Mouse (Mus musculus): ENCODE data around the gene Camkmt. TPM values are rescaled to one million over a fixed set of nuclear protein-coding genes. Genes with fewer than 3 reads are reported as not detected.

Camkmt gene
- polyA plus RNA-seq, 1 experiment: 0.31 TPM

- Histone ChIP-seq H3K36me3 (ENCODE audit: control insufficient read depth) (no peaks in the 10 kb centered on the region), H3K27me3 (ENCODE audit: control insufficient read depth) (no peaks in the 10 kb centered on the region), H3K4me1 (ENCODE audit: control insufficient read depth) (no peaks in the 10 kb centered on the region), H3K9me3 (ENCODE audit: control insufficient read depth, low read length) (peaks cover 28% of the 10 kb centered on the region), H3K4me3 (replicated peaks) (no peak overlapping the region)
- TF ChIP-seq GATA1 (IDR thresholded peaks at IDR 0.05; ENCODE audit: low read length) (no peak), TAL1 (IDR thresholded peaks at IDR 0.05; ENCODE audit: low read length) (no peak)
Observed at GRCm38 (mm10) chr17:85282447-85282846, 192.1 kb downstream of the Camkmt start.

- Histone ChIP-seq H3K4me1 (ENCODE audit: control insufficient read depth) (no peaks in the 10 kb centered on the region), H3K36me3 (ENCODE audit: control insufficient read depth) (no peaks in the 10 kb centered on the region), H3K9me3 (ENCODE audit: control insufficient read depth, low read length) (peaks cover 33% of the 10 kb centered on the region), H3K27me3 (ENCODE audit: control insufficient read depth) (no peaks in the 10 kb centered on the region), H3K4me3 (replicated peaks) (no peak overlapping the region)
- no peak for TF ChIP-seq GATA1 (IDR thresholded peaks at IDR 0.05; ENCODE audit: low read length)
- TF ChIP-seq TAL1 (IDR thresholded peaks at IDR 0.05; ENCODE audit: low read length): no peak
Observed at GRCm38 (mm10) chr17:85291154-85291553, 200.8 kb downstream of the Camkmt start.

GRCm38 (mm10) chr17:85291601-85292000 is 201.2 kb downstream of the Camkmt start:
- TF ChIP-seq TAL1 (IDR thresholded peaks at IDR 0.05; ENCODE audit: low read length) (no peak), GATA1 (IDR thresholded peaks at IDR 0.05; ENCODE audit: low read length) (no peak)
- H3K27me3 ChIP-seq (ENCODE audit: control insufficient read depth): no peaks in the 10 kb centered on the region
- peaks cover 29% of the 10 kb centered on the region for H3K9me3 ChIP-seq (ENCODE audit: control insufficient read depth, low read length)
- H3K4me3 ChIP-seq (replicated peaks): no peak overlapping the region
- no peaks in the 10 kb centered on the region for H3K36me3 ChIP-seq (ENCODE audit: control insufficient read depth)
- H3K4me1 ChIP-seq (ENCODE audit: control insufficient read depth): no peaks in the 10 kb centered on the region

GRCm38 (mm10) chr17:85292276-85292675 is 201.9 kb downstream of the Camkmt start:
- Histone ChIP-seq H3K36me3 (ENCODE audit: control insufficient read depth) (no peaks in the 10 kb centered on the region), H3K27me3 (ENCODE audit: control insufficient read depth) (no peaks in the 10 kb centered on the region), H3K4me3 (replicated peaks) (no peak overlapping the region), H3K9me3 (ENCODE audit: control insufficient read depth, low read length) (peaks cover 26% of the 10 kb centered on the region; the same call in 1 of the 2 replicates), H3K4me1 (ENCODE audit: control insufficient read depth) (no peaks in the 10 kb centered on the region)
- TF ChIP-seq TAL1 (IDR thresholded peaks at IDR 0.05; ENCODE audit: low read length) (no peak), GATA1 (IDR thresholded peaks at IDR 0.05; ENCODE audit: low read length) (no peak)

GRCm38 (mm10) chr17:85303686-85304085 is 213.3 kb downstream of the Camkmt start:
- TF ChIP-seq TAL1 (IDR thresholded peaks at IDR 0.05; ENCODE audit: low read length) (no peak), GATA1 (IDR thresholded peaks at IDR 0.05; ENCODE audit: low read length) (no peak)
- H3K9me3 ChIP-seq (ENCODE audit: control insufficient read depth, low read length): no peaks in the 10 kb centered on the region

GRCm38 (mm10) chr17:85308566-85308965 is 218.2 kb downstream of the Camkmt start:
- no peaks in the 10 kb centered on the region for H3K4me1 ChIP-seq (ENCODE audit: control insufficient read depth)
- H3K4me3 ChIP-seq (replicated peaks): no peak overlapping the region
- H3K9me3 ChIP-seq (ENCODE audit: control insufficient read depth, low read length): no peaks in the 10 kb centered on the region
- H3K36me3 ChIP-seq (ENCODE audit: control insufficient read depth): no peaks in the 10 kb centered on the region
- TF ChIP-seq GATA1 (IDR thresholded peaks at IDR 0.05; ENCODE audit: low read length) (no peak), TAL1 (IDR thresholded peaks at IDR 0.05; ENCODE audit: low read length) (no peak)
- H3K27me3 ChIP-seq (ENCODE audit: control insufficient read depth): no peaks in the 10 kb centered on the region

More at GRCm38 (mm10) chr17:85303686-85304085, 213.3 kb downstream of the Camkmt start:
- H3K27me3 ChIP-seq (ENCODE audit: control insufficient read depth): no peaks in the 10 kb centered on the region
- no peaks in the 10 kb centered on the region for H3K4me1 ChIP-seq (ENCODE audit: control insufficient read depth)
- no peak overlapping the region for H3K4me3 ChIP-seq (replicated peaks)
- no peaks in the 10 kb centered on the region for H3K36me3 ChIP-seq (ENCODE audit: control insufficient read depth)

GRCm38 (mm10) chr17:85309046-85309445 is 218.7 kb downstream of the Camkmt start:
- TF ChIP-seq GATA1 (IDR thresholded peaks at IDR 0.05; ENCODE audit: low read length): no peak
- TF ChIP-seq TAL1 (IDR thresholded peaks at IDR 0.05; ENCODE audit: low read length): no peak
- Histone ChIP-seq H3K4me3 (replicated peaks) (no peak overlapping the region), H3K27me3 (ENCODE audit: control insufficient read depth) (no peaks in the 10 kb centered on the region), H3K36me3 (ENCODE audit: control insufficient read depth) (no peaks in the 10 kb centered on the region), H3K4me1 (ENCODE audit: control insufficient read depth) (no peaks in the 10 kb centered on the region), H3K9me3 (ENCODE audit: control insufficient read depth, low read length) (no peaks in the 10 kb centered on the region)

GRCm38 (mm10) chr17:85311348-85311747 is 221.0 kb downstream of the Camkmt start:
- Histone ChIP-seq H3K9me3 (ENCODE audit: control insufficient read depth, low read length) (no peaks in the 10 kb centered on the region), H3K4me1 (ENCODE audit: control insufficient read depth) (no peaks in the 10 kb centered on the region), H3K27me3 (ENCODE audit: control insufficient read depth) (no peaks in the 10 kb centered on the region), H3K4me3 (replicated peaks) (no peak overlapping the region), H3K36me3 (ENCODE audit: control insufficient read depth) (no peaks in the 10 kb centered on the region)
- TF ChIP-seq GATA1 (IDR thresholded peaks at IDR 0.05; ENCODE audit: low read length): no peak
- TF ChIP-seq TAL1 (IDR thresholded peaks at IDR 0.05; ENCODE audit: low read length): no peak

GRCm38 (mm10) chr17:85318401-85318800 is 228.0 kb downstream of the Camkmt start:
- TF ChIP-seq GATA1 (IDR thresholded peaks at IDR 0.05; ENCODE audit: low read length) (no peak), TAL1 (IDR thresholded peaks at IDR 0.05; ENCODE audit: low read length) (no peak)
- Histone ChIP-seq H3K4me3 (replicated peaks) (no peak overlapping the region), H3K9me3 (ENCODE audit: control insufficient read depth, low read length) (peaks cover 2% of the 10 kb centered on the region; the same call in 1 of the 2 replicates), H3K36me3 (ENCODE audit: control insufficient read depth) (no peaks in the 10 kb centered on the region), H3K27me3 (ENCODE audit: control insufficient read depth) (no peaks in the 10 kb centered on the region), H3K4me1 (ENCODE audit: control insufficient read depth) (no peaks in the 10 kb centered on the region)

- peaks cover 2% of the 10 kb centered on the region; the same call in 1 of the 2 replicates for H3K9me3 ChIP-seq (ENCODE audit: control insufficient read depth, low read length)
- no peaks in the 10 kb centered on the region for H3K27me3 ChIP-seq (ENCODE audit: control insufficient read depth)
- H3K4me1 ChIP-seq (ENCODE audit: control insufficient read depth): no peaks in the 10 kb centered on the region
- H3K4me3 ChIP-seq (replicated peaks): no peak overlapping the region
- TF ChIP-seq TAL1 (IDR thresholded peaks at IDR 0.05; ENCODE audit: low read length) (no peak), GATA1 (IDR thresholded peaks at IDR 0.05; ENCODE audit: low read length) (no peak)
- no peaks in the 10 kb centered on the region for H3K36me3 ChIP-seq (ENCODE audit: control insufficient read depth)
Observed at GRCm38 (mm10) chr17:85319779-85320300, 229.5 kb downstream of the Camkmt start.

Data from erythroblast, embryonic 14.5 days (primary cell).